Mouse (Mus musculus) left cerebral cortex, postnatal 10 days (tissue): ENCODE measurements around the gene Snhg11. TPM values are rescaled to one million over a fixed set of nuclear protein-coding genes. Genes with fewer than 3 reads are reported as not detected.

ENCODE experiments used
- DNase-seq, 2 experiments: peaks; one replicate each; pipeline ENCODE4 v3.0.0; 2021 to 2022; ENCODE audit warnings: low spot score in 2 of 2, mixed read lengths in 1 of 2; ENCODE audit errors: extremely low spot score in 1 of 2
- intact Hi-C: fragments of 180-260 bp; cut with DNase I; formaldehyde crosslinking; loops from one replicate; pipeline ENCODE4 v1.15.1; 2025
- total RNA-seq, 2 experiments: library from RNA; stranded (reverse); gene quantifications; 2 replicates each; pipeline ENCODE4 v1.2.3; 2021

Snhg11 gene
- total RNA-seq, 2 experiments from 2014 or later = 560 to 613 TPM

GRCm38 (mm10) chr2:158410022-158411014 lies 34.9 kb downstream of the Snhg11 start:
- DNase-seq = peak in 1 of 2 experiments; percentile 68
- intact Hi-C loops = no loop called here

- intact Hi-C loops = no loop called here
These were observed 37.8 kb downstream of the Snhg11 start for GRCm38 (mm10) chr2:158413240-158413639.

DNA sequence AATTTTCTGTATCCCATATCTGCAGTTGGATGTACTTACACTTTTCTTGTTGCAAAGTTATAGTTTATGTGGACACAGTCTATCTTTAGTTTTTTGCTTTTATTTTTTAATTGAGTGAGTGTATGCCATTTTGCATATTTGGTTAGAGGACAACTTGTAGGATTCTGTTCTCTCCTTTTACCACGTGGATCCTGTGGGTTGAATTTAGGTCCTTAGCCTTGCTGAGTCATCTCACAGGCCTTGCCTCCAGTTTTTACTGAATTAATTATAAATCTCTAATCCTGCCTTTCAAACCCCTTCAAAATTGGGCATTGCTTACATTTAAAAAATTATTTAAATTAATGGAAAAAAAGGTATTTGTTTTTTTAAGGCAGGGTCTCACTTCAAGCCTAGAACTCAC lies 40.4 kb downstream of the Snhg11 start:
- DNase-seq = no peak
- intact Hi-C loops = no loop called here

More at GRCm38 (mm10) chr2:158413240-158413639, 37.8 kb downstream of the Snhg11 start:
- DNase-seq = no peak

GRCm38 (mm10) chr2:158418663-158419062 lies 43.2 kb downstream of the Snhg11 start:
- no peak for DNase-seq
- intact Hi-C loops = no loop called here

Other genes starting within 250 kb of the Snhg11 start
- 1 to 10 TPM; 6.9 TPM for gene Tgm2, start 229.2 kb upstream of the Snhg11 start, total RNA-seq
- gene D630003M21Rik, start 146.4 kb upstream of the Snhg11 start, total RNA-seq = 1 to 10 TPM; 3.3 to 3.7 TPM
- gene Bpi, start 117.5 kb upstream of the Snhg11 start, total RNA-seq = not detected
- gene Lbp, start 69.1 kb upstream of the Snhg11 start, total RNA-seq = 1 to 10 TPM; 2.1 to 5.7 TPM
- 10 to 100 TPM; 77.3 to 84.0 TPM for gene Ralgapb, start 34.2 kb downstream of the Snhg11 start, total RNA-seq
- not detected for gene Adig, start 127.0 kb downstream of the Snhg11 start, total RNA-seq
- gene Arhgap40, start 137.2 kb downstream of the Snhg11 start, total RNA-seq = not detected
- 10 to 100 TPM; 80.8 to 96.0 TPM for gene Slc32a1, start 235.1 kb downstream of the Snhg11 start, total RNA-seq
- 10 to 100 TPM in 1 of 2 experiments, 1 to 10 TPM in 1; 9.7 to 11.7 TPM for gene Actr5, start 249.2 kb downstream of the Snhg11 start, total RNA-seq